Mouse (Mus musculus): ENCODE data around the gene Dcps.

Gene Dcps

GRCm38 (mm10) chr9:35108916-35109315, 66.9 kb downstream of the Dcps start:
- peak; percentile 90 for DNase-seq (ENCODE audit: low spot score)

- DNase-seq (ENCODE audit: low spot score): no peak
These were observed 67.8 kb downstream of the Dcps start for GRCm38 (mm10) chr9:35108066-35108465.

GRCm38 (mm10) chr9:35107396-35107795, 68.5 kb downstream of the Dcps start:
- no peak for DNase-seq (ENCODE audit: low spot score)

- DNase-seq (ENCODE audit: low spot score): no peak
These were observed 69.7 kb downstream of the Dcps start for GRCm38 (mm10) chr9:35105884-35106880.

GRCm38 (mm10) chr9:35105438-35105837, 70.4 kb downstream of the Dcps start:
- DNase-seq (ENCODE audit: low spot score): no peak

GRCm38 (mm10) chr9:35104711-35105110, 71.2 kb downstream of the Dcps start:
- DNase-seq (ENCODE audit: low spot score): no peak

GRCm38 (mm10) chr9:35098762-35099161, 77.1 kb downstream of the Dcps start:
- peak; percentile 2 for DNase-seq (ENCODE audit: low spot score)

GRCm38 (mm10) chr9:35097901-35098300, 78.0 kb downstream of the Dcps start:
- DNase-seq (ENCODE audit: low spot score): no peak

- DNase-seq (ENCODE audit: low spot score): no peak
These were observed 80.1 kb downstream of the Dcps start for GRCm38 (mm10) chr9:35095726-35096125.

GRCm38 (mm10) chr9:35093350-35093749, 82.5 kb downstream of the Dcps start:
- DNase-seq (ENCODE audit: low spot score): no peak

GRCm38 (mm10) chr9:35092904-35093303, 83.0 kb downstream of the Dcps start:
- no peak for DNase-seq (ENCODE audit: low spot score)

All from layer of hippocampus, adult 11-12 months (tissue).